Mouse (Mus musculus) midbrain, postnatal 0 days (tissue): ENCODE data around the gene Klhl36. TPM values are rescaled to one million over a fixed set of nuclear protein-coding genes. Genes with fewer than 3 reads are reported as not detected.

Source experiments
- ATAC-seq: fragments of 200-750 bp; cut with Nextera tagmentation; 2 replicates; pipeline ENCODE4 v1.8.0; 2017; ENCODE audit warnings: moderate number of reproducible peaks, mild to moderate bottlenecking, moderate TSS enrichment, moderate library complexity; ENCODE audit not compliant: low FRiP score
- DNase-seq: peaks from one replicate; pipeline ENCODE4 v3.0.0-alpha.2; 2015; ENCODE audit warnings: low spot score
- H3K27ac ChIP-seq: fragments of 300-500 bp; sonication (generic); 2 replicates; pipeline ENCODE4 v1.5.1; 2014; ENCODE audit warnings: low read depth, mild to moderate bottlenecking, low read length, mixed read lengths
- H3K27me3 ChIP-seq: fragments of 300-500 bp; sonication (generic); 2 replicates; pipeline ENCODE4 v1.6.1; 2014; ENCODE audit warnings: low read length, control low read depth, mixed read lengths; ENCODE audit not compliant: insufficient read depth
- H3K36me3 ChIP-seq: fragments of 300-500 bp; sonication (generic); 2 replicates; pipeline ENCODE4 v1.6.1; 2014; ENCODE audit warnings: low read length, control low read depth, mixed read lengths; ENCODE audit not compliant: insufficient read depth
- H3K4me1 ChIP-seq: fragments of 300-500 bp; sonication (generic); 2 replicates; pipeline ENCODE4 v1.6.1; 2014; ENCODE audit warnings: mild to moderate bottlenecking, control low read depth, antibody characterized with exemption, low read length, mixed read lengths; ENCODE audit not compliant: insufficient read depth
- H3K4me2 ChIP-seq: fragments of 300-500 bp; sonication (generic); 2 replicates; pipeline ENCODE4 v1.6.1; 2014; ENCODE audit warnings: low read depth, mild to moderate bottlenecking, low read length, mixed read lengths; ENCODE audit not compliant: poor library complexity, severe bottlenecking
- H3K4me3 ChIP-seq: fragments of 300-500 bp; sonication (generic); 2 replicates; pipeline ENCODE4 v1.5.1; 2014; ENCODE audit warnings: low read depth, mild to moderate bottlenecking, low read length, moderate library complexity
- H3K9ac ChIP-seq: fragments of 300-500 bp; sonication (generic); replicated peaks from 2 replicates; pipeline ENCODE4 v1.6.1; 2014; ENCODE audit warnings: mild to moderate bottlenecking, low read length, moderate library complexity, mixed read lengths; ENCODE audit not compliant: poor library complexity, severe bottlenecking
- H3K9me3 ChIP-seq: fragments of 300-500 bp; sonication (generic); 2 replicates; pipeline ENCODE4 v1.6.1; 2016; ENCODE audit warnings: low read length, control low read depth
- CTCF ChIP-seq: IDR thresholded peaks from 2 replicates; pipeline ENCODE4 v1.5.1; 2016; ENCODE audit warnings: antibody characterized with exemption, mild to moderate bottlenecking
- WGBS: fragments of 180-500 bp; shearing (Covaris S2); extraction: QIAGEN DNeasy Blood & Tissue Kit; methylation state at CpG from one replicate; pipeline ENCODE4 v1.1.7; 2014; 5-methylcytosine and 5-hydroxymethylcytosine counted together
- polyA plus RNA-seq: library from polyadenylated mRNA; unstranded; fragments of >200 nt; fragmentation: Nextera tagmentation; extraction: Ambion mirVana; gene quantifications from 2 replicates; pipeline ENCODE4 v1.2.1, GENCODE M21; 2015
- total RNA-seq: library from RNA; depleted of rRNA; stranded (reverse); fragments of >200 nt; gene quantifications from 2 replicates; pipeline ENCODE4 v1.2.3, GENCODE M21; 2014

Klhl36 gene
- total and polyA plus RNA-seq, 2 experiments from 2014 or later = 19.5 to 31.0 TPM

GRCm38 (mm10) chr8:119819976-119820375 is 42.1 kb upstream of the Klhl36 start:
- TF ChIP-seq CTCF = no peak
- no peak overlapping the region for H3K9ac ChIP-seq
- no peaks in the 10 kb centered on the region for H3K9me3 ChIP-seq
- peaks cover 24% of the 10 kb centered on the region; the same call in 1 of the 2 replicates for H3K36me3 ChIP-seq
- H3K4me2 ChIP-seq = no peak overlapping the region
- DNase-seq (no peak), ATAC-seq (no peak)
- H3K4me1 ChIP-seq = no peaks in the 10 kb centered on the region
- no peak overlapping the region for H3K4me3 ChIP-seq
- H3K27ac ChIP-seq = no peak overlapping the region
- WGBS = 91% methylated on average over 8 of the region's 8 CpGs
- no peaks in the 10 kb centered on the region for H3K27me3 ChIP-seq

GRCm38 (mm10) chr8:119821691-119822090 is 40.4 kb upstream of the Klhl36 start:
- Histone ChIP-seq H3K4me2 (no peak overlapping the region), H3K27me3 (no peaks in the 10 kb centered on the region), H3K9ac (no peak overlapping the region), H3K27ac (no peak overlapping the region), H3K4me1 (no peaks in the 10 kb centered on the region; the same call in 1 of the 2 replicates), H3K36me3 (peaks cover 20% of the 10 kb centered on the region; the same call in 1 of the 2 replicates), H3K9me3 (no peaks in the 10 kb centered on the region), H3K4me3 (no peak overlapping the region)
- WGBS = 94% methylated on average over 6 of the region's 6 CpGs
- no peak for TF ChIP-seq CTCF
- DNase-seq (no peak), ATAC-seq (no peak)

GRCm38 (mm10) chr8:119823278-119823677 is 38.8 kb upstream of the Klhl36 start:
- WGBS = 94% methylated on average over 9 of the region's 9 CpGs
- no peak for TF ChIP-seq CTCF
- no peak overlapping the region for H3K9ac ChIP-seq
- no peaks in the 10 kb centered on the region for H3K9me3 ChIP-seq
- no peak overlapping the region for H3K4me3 ChIP-seq
- peaks cover 1% of the 10 kb centered on the region; the same call in 1 of the 2 replicates for H3K4me1 ChIP-seq
- ATAC-seq (no peak), DNase-seq (no peak)
- no peak overlapping the region for H3K27ac ChIP-seq
- H3K36me3 ChIP-seq = peaks cover 21% of the 10 kb centered on the region
- H3K4me2 ChIP-seq = no peak overlapping the region
- no peaks in the 10 kb centered on the region for H3K27me3 ChIP-seq

- H3K9ac ChIP-seq = no peak overlapping the region
- H3K27ac ChIP-seq = no peak overlapping the region
- DNase-seq = peak; percentile 78
Observed at GRCm38 (mm10) chr8:119824100-119824499, 38.0 kb upstream of the Klhl36 start.

GRCm38 (mm10) chr8:119824809-119825273 is 37.2 kb upstream of the Klhl36 start:
- DNase-seq = peak; percentile 51
- Histone ChIP-seq H3K27me3 (no peaks in the 10 kb centered on the region), H3K27ac (no peak overlapping the region), H3K4me3 (no peak overlapping the region), H3K4me2 (no peak overlapping the region), H3K4me1 (peaks cover 14% of the 10 kb centered on the region), H3K9me3 (no peaks in the 10 kb centered on the region), H3K9ac (no peak overlapping the region), H3K36me3 (peaks cover 18% of the 10 kb centered on the region)
- TF ChIP-seq CTCF = no peak
- whole genome bisulfite sequencing = 67% methylated on average over 11 of the region's 11 CpGs
- no peak for ATAC-seq

More at GRCm38 (mm10) chr8:119824100-119824499, 38.0 kb upstream of the Klhl36 start:
- peaks cover 18% of the 10 kb centered on the region for H3K36me3 ChIP-seq
- no peaks in the 10 kb centered on the region for H3K9me3 ChIP-seq
- 29% methylated on average over 4 of the region's 4 CpGs for WGBS
- no peak for TF ChIP-seq CTCF
- ATAC-seq = peak; percentile 68
- peaks cover 6% of the 10 kb centered on the region; the same call in 1 of the 2 replicates for H3K4me1 ChIP-seq
- no peak overlapping the region for H3K4me2 ChIP-seq
- no peaks in the 10 kb centered on the region for H3K27me3 ChIP-seq
- H3K4me3 ChIP-seq = no peak overlapping the region

- H3K4me3 ChIP-seq = no peak overlapping the region
Observed at GRCm38 (mm10) chr8:119825950-119826730, 35.9 kb upstream of the Klhl36 start.

More at GRCm38 (mm10) chr8:119825950-119826730, 35.9 kb upstream of the Klhl36 start:
- no peak for TF ChIP-seq CTCF
- DNase-seq (no peak), ATAC-seq (no peak)
- H3K9ac ChIP-seq = no peak overlapping the region
- H3K27me3 ChIP-seq = no peaks in the 10 kb centered on the region
- no peaks in the 10 kb centered on the region for H3K9me3 ChIP-seq
- peaks cover 23% of the 10 kb centered on the region for H3K4me1 ChIP-seq
- H3K36me3 ChIP-seq = peaks cover 13% of the 10 kb centered on the region
- WGBS = 88% methylated on average over 19 of the region's 19 CpGs
- H3K4me2 ChIP-seq = no peak overlapping the region
- H3K27ac ChIP-seq = no peak overlapping the region
